Comparison of ENCODE assay signal across 15 mouse cellular contexts in the genomic region with DNA sequence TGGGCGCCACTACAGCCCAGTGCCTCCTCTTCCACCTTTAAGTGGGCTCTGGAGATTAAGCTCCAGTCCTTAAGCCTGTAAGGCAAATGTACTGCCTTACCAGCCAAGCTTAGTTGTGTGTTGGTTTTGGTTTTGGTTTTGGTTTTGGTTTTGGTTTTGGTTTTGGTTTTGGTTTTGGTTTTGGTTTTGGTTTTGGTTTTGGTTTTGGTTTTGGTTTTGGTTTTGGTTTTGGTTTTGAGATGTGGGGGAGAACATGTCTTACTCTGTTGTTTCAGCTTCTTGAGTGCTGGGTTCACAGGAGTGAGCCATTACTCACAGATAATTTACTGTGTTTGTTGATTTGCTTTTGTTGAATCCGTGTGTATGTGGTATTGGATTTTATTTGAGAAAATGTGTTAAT. TPM values are rescaled to one million over a fixed set of nuclear protein-coding genes. Genes with fewer than 3 reads are reported as not detected.
"Had no signal": no experiment of that assay in that cellular context is flagged by ENCODE, and none has a peak within 500 bp of the region (broad histone marks: within the 10 kb centered on the region; RNA-seq: fewer than 3 reads in every experiment).

No protein-coding gene starts in this region.

- H3K4me2 ChIP-seq: limb, embryonic 12.5 days; liver, embryonic 13.5 days; midbrain, embryonic 12.5 days; stomach, embryonic 15.5 days had no signal

- DNase-seq: kidney, postnatal 10 days; kidney, postnatal 4 days; liver; liver, embryonic 13.5 days; liver, postnatal 0 days; right cerebral cortex, postnatal 4 days; spleen, adult 18-20 months; thymus, adult 2 months; thymus, postnatal 25 days had no signal

- H3K4me1 ChIP-seq: limb, embryonic 12.5 days; liver, embryonic 13.5 days had no signal

- H3K9me3 ChIP-seq: limb, embryonic 12.5 days; liver, embryonic 13.5 days; midbrain, embryonic 12.5 days; stomach, embryonic 15.5 days had no signal

- H3K9ac ChIP-seq: limb, embryonic 12.5 days; liver, embryonic 13.5 days; liver, postnatal 0 days; midbrain, embryonic 12.5 days; stomach, embryonic 15.5 days had no signal

- H3K36me3 ChIP-seq: limb, embryonic 12.5 days; liver, embryonic 13.5 days; midbrain, embryonic 12.5 days; stomach, embryonic 15.5 days had no signal

- H3K27ac ChIP-seq: layer of hippocampus, adult 2 months; limb, embryonic 12.5 days; liver, embryonic 13.5 days; midbrain, embryonic 12.5 days; stomach, embryonic 15.5 days had no signal

- H3K4me3 ChIP-seq: layer of hippocampus, adult 2 months; limb, embryonic 12.5 days; liver, embryonic 13.5 days; midbrain, embryonic 12.5 days; stomach, embryonic 15.5 days had no signal

- H3K27me3 ChIP-seq: liver, embryonic 13.5 days; stomach, embryonic 15.5 days had no signal

RNA-seq across cellular contexts. Expression of a gene that starts 30.8 kb away (rescaled TPM):
- total RNA-seq: layer of hippocampus, adult 2 months; megakaryocyte-erythroid progenitor cell, adult 5-6 weeks had no signal
- polyA plus RNA-seq: limb, embryonic 12.5 days; liver, embryonic 13.5 days; liver, postnatal 0 days; lung, embryonic 16.5 days; midbrain, embryonic 12.5 days had no signal
